Mouse (Mus musculus) embryonic stem cell, embryonic (primary cell): ENCODE results near the gene Slc4a1.

Experiments used
- CTCF ChIA-PET, 4 experiments: fragments of 300-600 bp in 2 of 4; fragments of 350-600 bp in 2 of 4; sonication (Branson Sonifier 250); formaldehyde crosslinking; loops; one replicate each; lab custom pipeline; 2022; ENCODE audit warnings: inconsistent platforms in 2 of 4; lab: Charles Lee
- POLR2A ChIA-PET, 4 experiments: fragments of 300-600 bp in 2 of 4; fragments of 350-600 bp in 2 of 4; sonication (Branson Sonifier 250); formaldehyde crosslinking; loops; one replicate each; lab custom pipeline; 2022; ENCODE audit warnings: antibody characterized with exemption in 4 of 4, inconsistent platforms in 1 of 4; lab: Charles Lee

Slc4a1 gene

GRCm38 (mm10) chr11:102356190-102356589 is 9.8 kb downstream of the Slc4a1 start:
- CTCF ChIA-PET = interaction anchor here in 1 of 4 experiments (1.1 kb wide), 1 partner anchor 82 kb away, joined by 4 read pairs; no protein-coding TSS in a partner anchor
- POLR2A ChIA-PET = interaction anchor here in 3 of 4 experiments (0.6 to 4.3 kb wide), 10 partner anchors 8 to 81 kb away, joined by 3 to 23 read pairs (median 6); partner anchors contain the start of gene Slc25a39 (in 1 of the 3)

GRCm38 (mm10) chr11:102355501-102355900 is 10.5 kb downstream of the Slc4a1 start:
- ChIA-PET CTCF (interaction anchor here in 1 of 4 experiments (1.1 kb wide), 1 partner anchor 22 kb away, joined by 3 read pairs; no protein-coding TSS in a partner anchor), POLR2A (interaction anchor here in 3 of 4 experiments (0.6 to 4.3 kb wide), 9 partner anchors 9 to 53 kb away, joined by 3 to 23 read pairs (median 5); partner anchors contain the start of gene Slc25a39 (in 1 of the 3))

- ChIA-PET POLR2A (interaction anchor here (0.5 to 2.3 kb wide), 11 partner anchors 8 to 54 kb away, joined by 3 to 13 read pairs (median 4); partner anchors contain the start of gene Slc25a39 (in 1 of the 4)), CTCF (interaction anchor here in 1 of 4 experiments (1.0 to 1.4 kb wide), 2 partner anchors 13 to 55 kb away, joined by 3 read pairs; partner anchors contain the start of gene Slc25a39)
Observed at GRCm38 (mm10) chr11:102353021-102353431, 13.0 kb downstream of the Slc4a1 start.

- POLR2A ChIA-PET = interaction anchor here in 3 of 4 experiments (1.3 to 2.3 kb wide), 4 partner anchors 9 to 24 kb away, joined by 3 to 13 read pairs (median 8); no protein-coding TSS in a partner anchor
- CTCF ChIA-PET = interaction anchor here in 1 of 4 experiments (0.6 to 1.4 kb wide), 2 partner anchors 12 to 14 kb away, joined by 3 read pairs; no protein-coding TSS in a partner anchor
Observed at GRCm38 (mm10) chr11:102352378-102352777, 13.6 kb downstream of the Slc4a1 start.

GRCm38 (mm10) chr11:102350981-102351523 is 15.0 kb downstream of the Slc4a1 start:
- ChIA-PET POLR2A (interaction anchor here in 2 of 4 experiments (0.5 to 2.3 kb wide), 7 partner anchors 11 to 119 kb away, joined by 3 to 9 read pairs (median 3); partner anchors contain the start of gene Slc25a39 (in 1 of the 2)), CTCF (interaction anchor here in 2 of 4 experiments (0.6 to 0.7 kb wide), 2 partner anchors 12 to 22 kb away, joined by 3 read pairs; no protein-coding TSS in a partner anchor)

- ChIA-PET POLR2A (interaction anchor here in 2 of 4 experiments (0.9 to 1.5 kb wide), 3 partner anchors 11 to 118 kb away, joined by 3 to 5 read pairs (median 3); partner anchors contain the start of gene Slc25a39 (in 1 of the 2)), CTCF (interaction anchor here in 1 of 4 experiments (0.6 kb wide), 1 partner anchor 23 kb away, joined by 3 read pairs; no protein-coding TSS in a partner anchor)
Observed at GRCm38 (mm10) chr11:102350416-102350815, 15.6 kb downstream of the Slc4a1 start.

- ChIA-PET CTCF (interaction anchor here in 2 of 4 experiments (0.7 to 1.7 kb wide), 2 partner anchors 40 to 98 kb away, joined by 3 read pairs; partner anchors contain the start of gene Fam171a2 (in 1 of the 2)), POLR2A (interaction anchor here in 2 of 4 experiments (0.7 to 1.6 kb wide), 5 partner anchors 10 to 40 kb away, joined by 3 to 5 read pairs (median 4); no protein-coding TSS in a partner anchor)
Observed at GRCm38 (mm10) chr11:102349189-102349954, 16.6 kb downstream of the Slc4a1 start.

GRCm38 (mm10) chr11:102348771-102349170 is 17.2 kb downstream of the Slc4a1 start:
- ChIA-PET POLR2A (interaction anchor here in 3 of 4 experiments (0.9 to 1.9 kb wide), 8 partner anchors 8 to 78 kb away, joined by 3 to 10 read pairs (median 4); partner anchors contain the start of gene Slc25a39 (in 2 of the 3)), CTCF (interaction anchor here in 2 of 4 experiments (0.7 to 1.7 kb wide), 2 partner anchors 40 to 98 kb away, joined by 3 read pairs; partner anchors contain the start of gene Fam171a2 (in 1 of the 2))

GRCm38 (mm10) chr11:102348101-102348585 is 17.9 kb downstream of the Slc4a1 start:
- CTCF ChIA-PET = interaction anchor here in 2 of 4 experiments (1.3 to 1.7 kb wide), 3 partner anchors 9 to 99 kb away, joined by 3 to 5 read pairs (median 4); partner anchors contain the start of gene Fam171a2 (in 1 of the 2)
- POLR2A ChIA-PET = interaction anchor here in 3 of 4 experiments (0.9 to 1.9 kb wide), 16 partner anchors 9 to 78 kb away, joined by 3 to 11 read pairs (median 4); partner anchors contain the start of gene Slc25a39 (in 2 of the 3)

GRCm38 (mm10) chr11:102347683-102348082 is 18.3 kb downstream of the Slc4a1 start:
- CTCF ChIA-PET = interaction anchor here (0.6 to 1.6 kb wide), 8 partner anchors 9 to 358 kb away, joined by 3 to 5 read pairs (median 3); no protein-coding TSS in a partner anchor

GRCm38 (mm10) chr11:102346926-102347325 is 19.1 kb downstream of the Slc4a1 start:
- CTCF ChIA-PET = interaction anchor here (0.6 to 1.6 kb wide), 9 partner anchors 8 to 369 kb away, joined by 3 to 5 read pairs (median 3); no protein-coding TSS in a partner anchor
- POLR2A ChIA-PET = interaction anchor here (0.6 to 12.6 kb wide), 29 partner anchors 8 to 84 kb away, joined by 3 to 137 read pairs (median 5); partner anchors contain the start of genes Slc25a39 (in 3 of the 4), Rundc3a (in 2 of the 4), Grn (in 1 of the 4) and Ubtf (in 1 of the 4)

More at GRCm38 (mm10) chr11:102347683-102348082, 18.3 kb downstream of the Slc4a1 start:
- POLR2A ChIA-PET = interaction anchor here in 3 of 4 experiments (0.6 to 12.6 kb wide), 34 partner anchors 9 to 83 kb away, joined by 3 to 137 read pairs (median 4); partner anchors contain the start of genes Slc25a39 (in 3 of the 3), Grn (in 1 of the 3), Rundc3a (in 1 of the 3) and Ubtf (in 1 of the 3)

GRCm38 (mm10) chr11:102344458-102344857 is 21.5 kb downstream of the Slc4a1 start:
- POLR2A ChIA-PET = interaction anchor here (0.6 to 39.1 kb wide), 20 partner anchors 9 to 96 kb away, joined by 3 to 1004 read pairs (median 7); partner anchors contain the start of genes Slc25a39 (in 3 of the 4), BC030867 (in 1 of the 4), Grn (in 1 of the 4) and Ubtf (in 1 of the 4)
- CTCF ChIA-PET = interaction anchor here in 3 of 4 experiments (0.6 to 1.3 kb wide), 3 partner anchors 15 to 93 kb away, joined by 3 read pairs; no protein-coding TSS in a partner anchor

- ChIA-PET POLR2A (interaction anchor here (0.6 to 39.1 kb wide), 38 partner anchors 8 to 773 kb away, joined by 3 to 1004 read pairs (median 4); partner anchors contain the start of genes Slc25a39 (in 3 of the 4), Tmub2 (in 2 of the 4), Grn (in 1 of the 4) and Hexim1 (in 1 of the 4)), CTCF (interaction anchor here in 1 of 4 experiments (0.6 to 2.0 kb wide), 6 partner anchors 26 to 310 kb away, joined by 3 to 7 read pairs (median 5); partner anchors contain the start of genes Fam171a2 and Gm11627)
Observed at GRCm38 (mm10) chr11:102342742-102343141, 23.3 kb downstream of the Slc4a1 start.

GRCm38 (mm10) chr11:102341101-102341500 is 24.9 kb downstream of the Slc4a1 start:
- ChIA-PET POLR2A (interaction anchor here (0.6 to 39.1 kb wide), 6 partner anchors 10 to 167 kb away, joined by 3 to 1004 read pairs (median 70); partner anchors contain the start of gene Ubtf (in 1 of the 4)), CTCF (no interaction called here)

- ChIA-PET POLR2A (interaction anchor here (0.6 to 42.0 kb wide), 36 partner anchors 8 to 1957 kb away, joined by 3 to 1349 read pairs (median 7); partner anchors contain the start of genes Rundc3a (in 3 of the 4), Slc25a39 (in 3 of the 4), Ubtf (in 3 of the 4) and Grn (in 2 of the 4)), CTCF (interaction anchor here (0.6 to 2.7 kb wide), 32 partner anchors 8 to 552 kb away, joined by 3 to 19 read pairs (median 5); partner anchors contain the start of genes Grn (in 3 of the 4), Fam171a2 (in 1 of the 4), Rundc3a (in 1 of the 4) and Slc25a39 (in 1 of the 4))
Observed at GRCm38 (mm10) chr11:102339624-102340023, 26.4 kb downstream of the Slc4a1 start.
